Mouse (Mus musculus): ENCODE measurements around the gene Nkx1-1. TPM values are rescaled to one million over a fixed set of nuclear protein-coding genes. Genes with fewer than 3 reads are reported as not detected.

The Nkx1-1 gene
- not detected in 4 replicates for total RNA-seq (2023)

DNA sequence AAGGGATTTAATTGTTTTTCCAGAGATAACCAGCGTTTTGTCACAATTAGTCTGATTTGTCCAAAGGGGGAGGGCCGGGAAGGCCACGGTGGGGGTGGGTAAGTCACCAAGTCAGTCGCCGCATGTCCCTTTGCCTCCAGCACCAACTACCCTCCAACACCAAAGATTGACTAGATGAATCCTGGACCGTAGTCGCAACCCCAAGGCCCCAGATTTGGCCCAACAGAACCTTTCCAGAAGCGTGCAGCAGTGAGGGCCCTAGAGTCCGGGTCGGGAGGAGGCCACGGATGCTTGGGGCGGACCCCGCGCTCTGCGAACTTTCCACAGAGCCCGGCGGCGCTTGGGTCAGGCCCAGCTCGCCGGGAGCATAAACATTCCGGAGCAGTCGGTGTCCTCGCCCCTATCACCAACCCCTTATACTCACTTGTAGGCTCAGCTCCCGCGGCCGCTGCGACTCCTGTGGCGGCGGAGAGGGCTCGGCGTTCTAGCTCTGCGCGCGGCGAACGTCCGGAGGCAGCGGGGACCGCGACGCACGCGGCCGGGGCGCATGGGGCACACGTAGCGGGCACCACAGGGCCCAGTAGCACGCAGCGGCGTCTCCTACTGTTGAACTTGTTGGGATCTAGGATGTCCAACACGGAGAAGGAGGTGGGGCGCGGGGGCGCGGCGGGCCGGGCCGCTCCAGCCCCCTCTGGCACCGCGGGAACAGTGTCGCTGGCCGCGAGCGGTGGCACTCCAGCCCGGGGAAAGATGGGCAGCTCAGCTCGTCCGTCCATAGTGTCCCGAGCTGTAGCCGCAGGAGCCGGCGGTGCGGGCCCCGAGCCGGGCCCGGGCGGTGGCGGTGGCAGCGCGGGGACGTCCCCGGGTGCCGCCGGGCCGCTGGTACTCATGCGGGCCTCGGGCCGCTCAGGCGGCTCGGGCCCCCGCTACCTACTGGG lies at the start of gene Nkx1-1:
Nkx1-1 (minus strand) TSS at position 776 of the 938 bp plus-strand sequence.

Other genes starting within 250 kb of the Nkx1-1 start
- gene Spon2, start 215.5 kb downstream of the Nkx1-1 start, total RNA-seq (2023): 1.1 to 2.4 TPM (median 1.5 TPM) in 4 replicates
- gene Ctbp1, start 159.0 kb downstream of the Nkx1-1 start, total RNA-seq (2023): 221 to 241 TPM (median 228 TPM) in 4 replicates
- gene Maea, start 98.5 kb downstream of the Nkx1-1 start, total RNA-seq (2023): 88.1 to 103 TPM (median 101 TPM) in 4 replicates
- gene Uvssa, start 55.4 kb downstream of the Nkx1-1 start, total RNA-seq (2023): 22.3 to 25.4 TPM (median 24.6 TPM) in 4 replicates
- gene Fam53a, start 195.7 kb upstream of the Nkx1-1 start, total RNA-seq (2023): 28.3 to 32.3 TPM (median 28.9 TPM) in 4 replicates
- 0.77 to 1.5 TPM (median 1.3 TPM) in 4 replicates for gene Gm9903, start 195.9 kb upstream of the Nkx1-1 start, total RNA-seq (2023)
- 93.2 to 102 TPM (median 97.6 TPM) in 4 replicates for gene Slbp, start 218.6 kb upstream of the Nkx1-1 start, total RNA-seq (2023)
- 12.5 to 15.7 TPM (median 13.9 TPM) in 4 replicates for gene Tacc3, start 224.2 kb upstream of the Nkx1-1 start, total RNA-seq (2023)
- gene Tmem129, start 224.4 kb upstream of the Nkx1-1 start, total RNA-seq (2023): 8.3 to 11.5 TPM (median 8.7 TPM) in 4 replicates